Comparison of ENCODE assay signal across 23 mouse cellular contexts in genomic region chr2:164985962-164986361, GRCm38 (mm10).
"Had no signal": no experiment of that assay in that cellular context is flagged by ENCODE, and none has a peak within 500 bp of the region (broad histone marks: within the 10 kb centered on the region; RNA-seq: fewer than 3 reads in every experiment).

No protein-coding gene starts in this region.

- H3K27me3 ChIP-seq: hindbrain, embryonic 15.5 days; kidney, embryonic 15.5 days had no signal

- DNase-seq: gastrocnemius, postnatal 14 days; gastrocnemius, postnatal 36 days; heart, adult 11 months; heart, adult 2 months; heart, postnatal 10 days; kidney, adult 11 months; kidney, adult 2 months; kidney, adult 9 months; kidney, postnatal 14 days; kidney, postnatal 36 days; layer of hippocampus, adult 9-11 months; layer of hippocampus, postnatal 36 days; left cerebral cortex, postnatal 4 days; lung, adult 18-20 months had no signal

- H3K4me1 ChIP-seq: hindbrain, embryonic 15.5 days; kidney, embryonic 15.5 days; limb, embryonic 13.5 days; limb, embryonic 15.5 days; liver, embryonic 12.5 days had no signal

- H3K4me3 ChIP-seq: heart, adult 2 months; hindbrain, embryonic 13.5 days; hindbrain, embryonic 15.5 days; kidney, embryonic 15.5 days; limb, embryonic 13.5 days; limb, embryonic 15.5 days; liver, embryonic 12.5 days had no signal

- H3K27ac ChIP-seq: heart, adult 2 months; hindbrain, embryonic 13.5 days; hindbrain, embryonic 15.5 days; hindbrain, postnatal 0 days; kidney, embryonic 15.5 days; kidney, postnatal 0 days; limb, embryonic 13.5 days; limb, embryonic 15.5 days; liver, embryonic 12.5 days; liver, embryonic 14.5 days had no signal
